10 mouse cellular contexts compared by ENCODE assay signal in genomic region chr13:51570111-51570510, GRCm38 (mm10). TPM values are rescaled to one million over a fixed set of nuclear protein-coding genes. Genes with fewer than 3 reads are reported as not detected.
DNase-seq lines count a peak whose midpoint lies in the region; ATAC-seq and TF ChIP-seq lines count a peak whose summit lies in the region.
"Had no signal": no experiment of that assay in that cellular context is flagged by ENCODE, and none has a peak within 500 bp of the region (broad histone marks: within the 10 kb centered on the region; RNA-seq: fewer than 3 reads in every experiment).

No protein-coding gene starts in this region.

- no peaks in the 10 kb centered on the region for H3K36me3 ChIP-seq in lung, embryonic 16.5 days (ENCODE audit: control insufficient read depth, insufficient read depth, low read length)
- H3K36me3 ChIP-seq in limb, embryonic 13.5 days = no peaks in the 10 kb centered on the region
- H3K36me3 ChIP-seq: liver, embryonic 12.5 days had no signal

- H3K27ac ChIP-seq in gastrocnemius, adult 2 months = peak overlapping the region; percentile 29; the same call in 1 of the 2 replicates
- no peak overlapping the region for H3K27ac ChIP-seq in lung, embryonic 16.5 days (ENCODE audit: low read length)
- H3K27ac ChIP-seq in limb, embryonic 13.5 days = no peak overlapping the region
- H3K27ac ChIP-seq: liver, embryonic 12.5 days had no signal

- no peaks in the 10 kb centered on the region for H3K9me3 ChIP-seq in lung, embryonic 16.5 days (ENCODE audit: control insufficient read depth, low read length)
- H3K9me3 ChIP-seq in limb, embryonic 13.5 days = no peaks in the 10 kb centered on the region
- H3K9me3 ChIP-seq: liver, embryonic 12.5 days had no signal

- peak overlapping the region; percentile 83; the same call in 1 of the 2 replicates for H3K4me2 ChIP-seq in lung, embryonic 16.5 days (ENCODE audit: low read depth, low read length)
- peak overlapping the region; percentile 95 for H3K4me2 ChIP-seq in limb, embryonic 13.5 days (replicated peaks)
- H3K4me2 ChIP-seq: liver, embryonic 12.5 days had no signal

- no peak for TF ChIP-seq CTCF in gastrocnemius, adult 2 months (IDR thresholded peaks at IDR 0.05)

- peaks cover 27% of the 10 kb centered on the region for H3K4me1 ChIP-seq in lung, embryonic 16.5 days (replicated peaks; ENCODE audit: control insufficient read depth, insufficient read depth, low read length)
- H3K4me1 ChIP-seq in limb, embryonic 13.5 days = peaks cover 38% of the 10 kb centered on the region

- no peak for DNase-seq in gastrocnemius, adult 2 months
- DNase-seq in gastrocnemius, postnatal 25 days = no peak
- no peak for DNase-seq in lung, postnatal 36 days
- no peak for DNase-seq in liver
- DNase-seq in lung, postnatal 14 days = no peak
- no peak for DNase-seq in left cerebral cortex, adult 11 months (ENCODE audit: low spot score)

- H3K4me3 ChIP-seq in gastrocnemius, adult 2 months = peak overlapping the region; percentile 72; the same call in 1 of the 2 replicates
- no peak overlapping the region for H3K4me3 ChIP-seq in lung, embryonic 16.5 days (ENCODE audit: low read length)
- H3K4me3 ChIP-seq in limb, embryonic 13.5 days = 0 out of 2 replicates have a peak overlapping the region, but pooled peaks have one; percentile 41
- H3K4me3 ChIP-seq: liver, embryonic 12.5 days had no signal

- no peak overlapping the region for H3K9ac ChIP-seq in lung, embryonic 16.5 days (ENCODE audit: low read length)
- H3K9ac ChIP-seq in limb, embryonic 13.5 days = no peak overlapping the region
- H3K9ac ChIP-seq: liver, embryonic 12.5 days had no signal

- ATAC-seq in lung, embryonic 16.5 days (ENCODE audit: low read depth) = no peak
- ATAC-seq in limb, embryonic 13.5 days (ENCODE audit: low FRiP score, low read depth) = no peak
- ATAC-seq: liver, embryonic 12.5 days had no signal

- H3K27me3 ChIP-seq in lung, embryonic 16.5 days (ENCODE audit: control insufficient read depth, insufficient read depth, low read depth, low read length) = peaks cover 44% of the 10 kb centered on the region
- H3K27me3 ChIP-seq in limb, embryonic 13.5 days = peaks cover 80% of the 10 kb centered on the region

- intact Hi-C loops in gastrocnemius, adult 2 months (cut with DNase I) = no loop called here

- WGBS in lung, embryonic 16.5 days = 10% methylated on average over 9 of the region's 9 CpGs
- WGBS in limb, embryonic 13.5 days = 7% methylated on average over 9 of the region's 9 CpGs

RNA-seq across cellular contexts. Expression of gene Shc3, which starts 0.9 kb away (rescaled TPM):
- total RNA-seq in gastrocnemius, adult 2 months (2021) = 1 to 10 TPM in 1 of 2 experiments, under 1 TPM in 1; 0.59 to 1.4 TPM
- total RNA-seq in gastrocnemius, postnatal 25 days (2021) = 1 to 10 TPM in 1 of 2 experiments, under 1 TPM in 1; 0.90 to 1.2 TPM
- not detected in 2 replicates for polyA plus RNA-seq in lung, embryonic 16.5 days (2015; fragmentation: Nextera tagmentation; extraction: Ambion mirVana)
- 0.69 and 0.73 TPM in 2 replicates for polyA plus RNA-seq in limb, embryonic 13.5 days (2015; fragmentation: Nextera tagmentation; extraction: Ambion mirVana)
- total RNA-seq: hematopoietic stem cell, adult 5-6 weeks had no signal
- polyA plus RNA-seq: liver, embryonic 12.5 days had no signal
